Mouse (Mus musculus) cerebellum, postnatal 25 days (tissue): ENCODE results near the gene Grm4.

ENCODE experiments used
- DNase-seq, 2 experiments: peaks; one replicate each; pipeline ENCODE4 v3.0.0; 2021; ENCODE audit warnings: mixed read lengths in 2 of 2

Grm4 gene

GRCm38 (mm10) chr17:27521303-27521702 lies at the start of gene Grm4:
Gene Grm4 (minus strand): TSS chr17:27521403.
- DNase-seq, result no peak

- peak in 1 of 2 experiments; percentile 61 for DNase-seq
Observed at GRCm38 (mm10) chr17:27568228-27568627, 47.0 kb upstream of the Grm4 start.

DNA sequence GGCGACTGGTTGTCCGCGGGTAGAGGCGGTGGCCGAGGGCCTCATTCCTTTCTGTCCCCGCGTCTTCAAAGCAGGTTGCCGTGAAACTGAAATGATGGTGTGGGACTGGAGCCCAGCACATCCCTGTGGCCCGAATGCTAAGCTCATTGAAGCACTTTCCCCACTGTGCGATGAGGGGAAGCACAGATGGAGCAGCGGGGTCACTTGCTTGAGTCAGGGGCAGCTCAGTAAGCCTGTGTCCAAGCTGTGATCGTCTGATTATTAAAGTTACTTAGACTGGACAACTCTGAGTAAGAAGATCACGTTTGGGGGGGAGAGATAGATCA lies 44.7 kb upstream of the Grm4 start:
- no peak for DNase-seq

GRCm38 (mm10) chr17:27565163-27565941 lies 44.1 kb upstream of the Grm4 start, which contains the start of gene AI413582:
Gene AI413582 (minus strand): TSS chr17:27565756.
- peak; percentile 99 to 100 for DNase-seq

DNA sequence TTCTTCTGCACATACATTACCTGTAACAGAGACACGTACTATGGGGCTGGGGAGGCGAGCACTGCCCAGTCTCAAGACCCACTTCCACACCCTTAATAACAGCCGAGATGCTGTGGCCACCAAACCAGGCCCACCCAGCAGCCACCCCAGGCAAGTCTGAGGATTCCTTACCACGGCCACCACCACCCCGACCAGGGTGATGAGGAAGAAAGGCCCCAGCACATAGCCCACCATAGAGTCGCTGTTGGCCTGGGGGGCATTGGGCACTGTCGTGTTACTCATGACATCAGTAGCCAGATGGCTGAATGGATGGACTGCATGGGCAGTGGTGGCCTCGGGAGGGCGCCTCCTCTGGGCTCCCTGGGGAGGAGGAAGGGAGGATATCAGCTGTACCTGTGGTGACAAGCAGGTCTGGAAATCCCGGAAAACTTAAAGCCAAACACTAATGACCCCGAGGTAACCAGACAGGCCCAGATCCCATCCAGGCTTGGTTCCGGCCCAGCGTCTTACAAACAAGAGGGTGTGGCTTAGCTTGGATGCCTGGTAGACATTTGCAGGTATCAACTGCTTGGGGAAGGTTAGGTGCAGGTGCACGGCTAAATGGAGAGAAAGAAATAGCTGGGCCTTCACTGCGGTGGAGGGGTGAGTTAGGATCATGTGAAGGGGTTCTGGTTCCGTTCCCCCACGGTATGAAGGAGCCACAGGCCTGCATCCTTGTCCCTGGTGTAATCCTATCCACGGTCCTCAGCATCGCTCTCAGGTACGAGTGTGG lies 43.4 kb upstream of the Grm4 start:
- peak; percentile 60 to 61 for DNase-seq

DNA sequence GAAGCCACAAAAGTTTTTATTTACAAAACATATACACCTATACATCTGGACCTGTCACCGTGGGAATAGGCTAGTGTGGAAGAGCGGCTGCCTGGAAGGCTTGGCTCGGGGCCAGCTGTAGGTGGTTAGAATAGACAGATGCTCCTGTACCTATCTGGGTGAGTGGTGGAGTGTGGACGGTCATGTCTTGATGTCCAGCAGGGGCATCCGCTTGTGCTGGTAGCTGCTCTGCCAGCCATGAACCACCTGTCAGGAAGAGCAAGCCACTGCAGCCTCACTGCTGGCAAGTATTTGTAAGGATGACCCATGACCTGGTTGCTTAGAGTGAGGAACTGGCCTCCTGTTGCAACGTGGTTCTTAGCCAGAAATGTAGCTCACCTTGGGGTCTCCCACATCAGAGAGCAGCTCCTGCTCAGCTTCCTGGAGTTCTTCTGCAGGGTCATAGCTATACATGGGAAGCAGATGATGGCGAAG lies 42.6 kb upstream of the Grm4 start:
- DNase-seq, result peak in 1 of 2 experiments; percentile 69

DNA sequence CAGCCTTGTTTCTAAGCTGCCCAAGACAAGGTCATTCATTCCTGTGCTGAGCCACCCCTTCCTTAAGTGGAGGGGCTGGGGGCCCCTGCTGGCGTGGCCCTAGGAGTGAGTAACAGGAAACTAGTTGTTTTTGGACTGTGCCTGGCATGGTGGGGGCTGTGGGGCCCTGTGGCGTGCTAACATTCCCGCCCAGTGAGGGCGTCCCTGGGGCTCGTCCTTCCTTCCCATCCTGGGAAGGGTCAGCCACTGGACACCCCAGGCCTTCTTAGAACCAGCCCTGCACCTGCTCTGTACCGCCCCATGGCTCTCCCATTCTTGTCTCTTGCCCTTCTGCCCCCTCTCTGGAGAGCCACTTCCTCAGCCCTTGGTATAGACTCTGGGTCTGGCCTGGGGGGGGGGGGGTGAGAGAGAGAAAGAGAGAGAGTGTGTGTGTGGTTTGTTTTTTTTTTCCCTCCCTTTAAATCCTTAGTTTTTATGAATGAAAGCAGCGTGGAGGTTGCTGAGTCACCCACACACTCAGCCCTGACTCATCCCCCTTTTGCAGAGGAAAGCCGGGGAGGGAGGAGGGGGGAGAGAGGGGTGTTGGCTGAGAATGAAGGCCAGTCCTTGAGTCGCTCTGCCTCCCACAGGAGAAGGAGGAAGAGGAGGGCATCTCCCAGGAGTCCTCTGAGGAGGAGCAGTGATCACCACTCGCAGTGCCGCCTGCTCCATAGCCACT lies 40.8 kb upstream of the Grm4 start:
- peak in 1 of 2 experiments; percentile 58 for DNase-seq

DNA sequence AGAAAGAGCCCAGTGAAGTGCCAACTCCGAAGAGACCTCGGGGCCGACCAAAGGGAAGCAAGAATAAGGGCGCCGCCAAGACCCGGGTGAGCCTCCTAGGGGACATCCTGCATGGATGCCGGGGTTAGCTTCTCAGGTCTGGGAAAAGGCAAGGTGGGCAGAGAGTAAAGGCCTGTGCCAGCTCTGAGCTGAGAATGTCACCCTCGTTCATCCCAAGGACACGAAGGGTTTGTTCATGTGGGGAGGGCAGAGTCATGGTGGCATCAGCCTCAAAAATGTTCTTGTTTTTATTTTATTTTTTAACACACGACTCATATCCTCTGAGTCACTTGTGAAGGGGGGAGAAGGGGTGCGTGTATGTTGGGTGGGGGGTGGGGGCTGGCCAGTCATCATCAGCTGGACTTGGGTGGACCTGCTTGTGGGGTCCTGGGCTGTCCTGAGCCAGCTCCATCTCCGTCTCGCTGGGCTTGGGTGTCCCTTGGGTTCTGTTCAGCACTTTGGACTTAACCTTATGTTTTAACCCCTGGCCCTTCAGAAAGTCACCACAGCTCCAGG lies 39.8 kb upstream of the Grm4 start:
- no peak for DNase-seq

GRCm38 (mm10) chr17:27559596-27559995 lies 38.4 kb upstream of the Grm4 start:
- no peak for DNase-seq

GRCm38 (mm10) chr17:27558845-27559244 lies 37.6 kb upstream of the Grm4 start:
- DNase-seq, result peak in 1 of 2 experiments; percentile 33

- DNase-seq, result peak; percentile 74 to 76
Observed at GRCm38 (mm10) chr17:27557927-27558661, 36.9 kb upstream of the Grm4 start.

GRCm38 (mm10) chr17:27557181-27557926 lies 36.2 kb upstream of the Grm4 start:
- peak in 1 of 2 experiments; percentile 73 for DNase-seq

- peak; percentile 90 to 95 for DNase-seq
Observed at GRCm38 (mm10) chr17:27556315-27557011, 35.3 kb upstream of the Grm4 start, which contains the start of gene Hmga1. Gene Hmga1 (plus strand): TSS chr17:27556497.

DNA sequence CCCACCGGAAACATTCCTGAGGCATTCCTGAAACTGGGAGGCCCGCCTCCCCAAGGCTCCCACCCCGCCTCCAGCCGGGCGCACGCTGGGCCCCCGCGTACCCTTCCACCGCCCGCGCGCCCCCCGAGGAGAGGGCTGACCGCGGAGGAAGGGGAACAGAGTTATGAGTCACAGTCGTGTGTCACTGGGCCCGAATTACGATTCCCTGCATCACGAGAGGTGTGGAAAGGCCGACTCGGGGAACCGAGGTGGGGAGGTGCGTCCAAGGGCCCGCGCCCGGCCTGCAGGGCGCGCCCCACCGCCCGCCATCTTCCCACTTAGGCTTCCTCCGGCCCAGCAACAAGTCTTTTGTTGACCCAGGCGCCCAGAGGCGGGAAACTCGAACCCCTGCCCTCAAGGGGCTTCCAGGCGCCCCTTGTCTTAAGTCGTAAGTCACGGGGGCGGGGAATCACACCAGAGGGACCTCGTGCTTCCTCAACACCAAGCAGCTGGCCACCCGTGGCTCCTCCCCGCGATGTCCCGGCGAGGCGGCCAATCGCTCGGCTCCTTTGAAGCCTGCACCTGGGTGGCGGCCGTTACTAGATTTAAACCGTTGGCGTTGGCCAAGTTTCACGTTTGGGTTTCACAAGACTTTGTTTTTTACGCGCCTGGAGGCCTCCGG lies 34.4 kb upstream of the Grm4 start:
- peak in 1 of 2 experiments; percentile 60 for DNase-seq

- DNase-seq, result no peak
Observed at GRCm38 (mm10) chr17:27555075-27555511, 33.9 kb upstream of the Grm4 start.

GRCm38 (mm10) chr17:27554062-27554960 lies 33.1 kb upstream of the Grm4 start:
- DNase-seq, result no peak

DNA sequence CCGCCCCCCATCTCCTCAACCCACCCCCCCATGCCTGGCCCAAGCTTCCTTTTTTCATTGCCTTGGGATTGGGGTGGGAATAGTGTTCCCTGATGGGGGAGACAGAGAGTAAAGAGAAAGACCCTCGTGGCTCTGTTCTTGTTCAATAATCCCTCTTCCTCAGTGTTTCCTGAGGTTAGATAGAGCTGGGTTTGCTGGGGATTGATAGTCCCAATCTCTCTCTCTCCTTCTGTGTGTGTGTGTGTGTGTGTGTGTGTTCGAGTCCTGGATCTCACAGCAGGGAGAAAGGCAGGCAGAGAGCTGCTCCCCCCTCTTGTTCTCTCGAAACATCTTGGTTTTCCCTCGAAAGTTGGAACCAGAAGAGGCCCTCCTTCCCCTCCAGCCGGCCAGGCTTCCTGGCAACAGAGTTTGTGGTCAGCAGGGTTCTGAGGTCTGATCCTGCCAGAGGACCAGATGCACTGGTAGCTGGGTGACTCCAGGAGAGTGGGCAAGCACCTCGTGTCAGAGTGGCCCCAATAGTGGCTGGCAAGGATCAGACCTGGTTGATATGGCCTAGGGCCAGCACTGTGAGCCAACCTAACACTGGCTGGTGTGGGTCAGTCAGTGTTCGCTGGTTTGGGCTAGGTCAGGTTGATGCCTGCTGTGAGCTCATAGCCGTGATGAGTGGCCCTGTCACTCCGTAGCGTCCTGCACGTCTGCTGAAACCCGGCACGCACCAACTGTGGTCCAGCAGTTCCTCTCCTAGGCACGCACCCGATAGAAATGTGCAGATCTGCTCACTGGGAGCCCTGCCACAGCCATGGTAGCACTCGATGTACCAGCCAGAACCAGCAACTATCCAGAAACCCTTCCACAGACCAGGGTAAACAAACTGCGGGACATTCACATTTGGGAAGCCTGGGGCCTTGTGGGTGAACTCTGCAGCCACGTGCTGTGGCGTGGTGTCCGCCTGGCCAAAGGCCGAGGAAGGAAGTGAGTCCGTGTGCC lies 31.3 kb upstream of the Grm4 start:
- peak in 1 of 2 experiments; percentile 55 for DNase-seq
